In the genomic region with DNA sequence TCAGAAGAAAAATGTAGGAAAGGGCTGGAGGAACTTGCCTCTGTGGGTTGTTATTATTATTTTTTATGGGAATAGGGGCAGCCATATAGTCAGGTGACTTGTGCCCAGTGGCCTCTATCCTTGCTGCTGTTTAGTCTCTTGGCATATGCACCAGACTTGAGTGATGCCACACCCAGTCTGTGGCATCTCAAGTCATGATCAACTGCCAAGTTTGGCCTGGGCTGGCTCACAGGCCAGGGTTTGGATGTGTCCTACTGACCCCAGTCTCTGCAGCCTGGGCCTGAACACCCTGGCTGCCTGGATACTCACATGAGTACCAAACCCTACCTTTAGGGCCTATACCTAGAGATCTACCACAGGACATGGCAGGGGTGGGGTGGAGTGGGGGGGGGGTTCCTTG, we compare ENCODE assay signal across 18 mouse cellular contexts.
DNase-seq lines count a peak whose midpoint lies in the region; TF ChIP-seq lines count a peak whose summit lies in the region.
"Had no signal": no experiment of that assay in that cellular context is flagged by ENCODE, and none has a peak within 500 bp of the region (broad histone marks: within the 10 kb centered on the region; RNA-seq: fewer than 3 reads in every experiment).

No protein-coding gene starts in this region.

- no peaks in the 10 kb centered on the region for H3K36me3 ChIP-seq in kidney, adult 2 months (ENCODE audit: control insufficient read depth, insufficient read depth, low read length)
- H3K36me3 ChIP-seq: embryonic facial prominence, embryonic 10.5 days; embryonic facial prominence, embryonic 12.5 days; forebrain, embryonic 10.5 days; forebrain, embryonic 12.5 days had no signal

- H3K27ac ChIP-seq in kidney, adult 2 months (ENCODE audit: insufficient read depth, low read depth, low read length): no peak overlapping the region
- H3K27ac ChIP-seq: embryonic facial prominence, embryonic 10.5 days; embryonic facial prominence, embryonic 12.5 days; forebrain, embryonic 10.5 days; forebrain, embryonic 12.5 days had no signal

- H3K4me3 ChIP-seq in kidney, adult 2 months (ENCODE audit: insufficient read depth, low read depth, low read length): no peak overlapping the region
- H3K4me3 ChIP-seq: embryonic facial prominence, embryonic 10.5 days; embryonic facial prominence, embryonic 12.5 days; forebrain, embryonic 10.5 days; forebrain, embryonic 12.5 days had no signal

- intact Hi-C loops in heart, postnatal 36 days (cut with DNase I): no loop called here

- H3K27me3 ChIP-seq in kidney, adult 2 months (replicated peaks; ENCODE audit: control insufficient read depth, insufficient read depth, low read length): no peaks in the 10 kb centered on the region
- H3K27me3 ChIP-seq: embryonic facial prominence, embryonic 12.5 days; forebrain, embryonic 12.5 days; Patski had no signal

- DNase-seq in 3T3-L1 (ENCODE audit: low read depth, low spot score): peak; percentile 52
- DNase-seq in adipocyte (ENCODE audit: low spot score): peak; percentile 51
- no peak for DNase-seq in urinary bladder, postnatal 36 days (ENCODE audit: low spot score in 2 of 2)
- DNase-seq in heart, postnatal 36 days: no peak
- DNase-seq in kidney, adult 2 months: no peak
- DNase-seq: adrenal gland, adult 2 months; adrenal gland, postnatal 10 days; adrenal gland, postnatal 25 days; cerebellum, adult 11 months; cerebellum, adult 2 months; cerebellum, adult 9-10 months; cerebellum, postnatal 10 days; cerebellum, postnatal 25 days had no signal

- no peaks in the 10 kb centered on the region for H3K4me1 ChIP-seq in kidney, adult 2 months (ENCODE audit: control insufficient read depth, insufficient read depth, low read length)
- H3K4me1 ChIP-seq: embryonic facial prominence, embryonic 10.5 days; embryonic facial prominence, embryonic 12.5 days; forebrain, embryonic 10.5 days; forebrain, embryonic 12.5 days had no signal

- no peak for TF ChIP-seq CTCF in kidney, adult 2 months (conservative IDR thresholded peaks at IDR 0.05; ENCODE audit: insufficient read depth, insufficient read length, low read depth, low read length)

- no peak for TF ChIP-seq POLR2A in kidney, adult 2 months (IDR thresholded peaks at IDR 0.05; ENCODE audit: low read depth, low read length)

Comparison
In these comparisons a context has a peak if more than half of its experiments do, and no peak if none do; other contexts are left out.
1. DNase-seq: peak in 3T3-L1 (single experiment) and adipocyte (single experiment); none in urinary bladder, postnatal 36 days (0 of 2), heart, postnatal 36 days (0 of 2) and kidney, adult 2 months (single experiment).